Mouse (Mus musculus): ENCODE measurements around the gene Nat8l. TPM values are rescaled to one million over a fixed set of nuclear protein-coding genes. Genes with fewer than 3 reads are reported as not detected.

Gene Nat8l
- 19.5 and 20.7 TPM in 2 replicates for total RNA-seq (2023)

GRCm38 (mm10) chr5:33995843-33996693 is at the start of gene Nat8l:
Gene Nat8l, plus strand, starts transcription at chr5:33995984.

DNA sequence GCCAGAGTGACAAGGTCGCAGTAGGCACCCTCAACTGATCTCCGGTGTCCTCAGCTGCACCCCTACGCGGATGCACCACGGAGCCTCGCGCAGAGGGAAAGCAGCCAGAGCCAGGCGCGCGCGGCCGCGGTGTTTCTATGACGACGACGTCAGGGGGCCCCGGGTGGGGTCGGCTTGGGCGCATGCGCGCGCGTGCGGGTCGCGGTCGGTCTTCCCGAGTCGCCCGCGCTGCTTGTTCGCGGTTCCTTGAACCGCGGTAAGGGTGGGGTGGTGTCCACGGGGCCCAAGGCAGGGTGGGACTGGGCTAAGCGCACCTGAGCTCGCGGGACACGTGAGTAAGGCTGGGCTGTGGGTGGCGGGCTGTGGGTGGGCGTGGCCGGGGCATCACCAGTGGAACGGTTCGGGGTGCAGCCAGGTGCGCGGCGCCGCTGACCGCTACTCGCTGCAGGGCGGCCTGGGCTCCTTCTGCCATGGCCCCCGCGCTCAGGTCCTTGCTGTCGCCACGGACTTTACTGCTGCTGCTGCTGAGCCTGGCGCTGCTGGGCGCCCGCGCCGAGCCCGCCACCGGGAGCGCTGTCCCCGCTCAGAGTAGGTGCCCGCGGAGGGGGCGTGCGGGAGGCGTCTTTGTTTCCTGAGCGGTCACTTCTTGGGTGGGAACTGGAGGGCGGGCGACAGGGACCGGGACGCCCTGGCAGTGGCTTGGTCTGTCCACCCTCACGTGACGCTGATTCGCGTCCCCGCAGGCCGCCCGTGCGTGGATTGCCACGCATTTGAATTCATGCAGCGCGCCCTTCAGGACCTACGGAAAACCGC is 12.3 kb upstream of the Nat8l start, which contains the start of gene Gm1673:
TSS of gene Gm1673 (plus strand) at position 125 of the 813 bp plus-strand sequence.

Other genes with a start within 250 kb of the Nat8l start
- gene Letm1, start 213.2 kb upstream of the Nat8l start, total RNA-seq (2023), result 31.1 and 42.5 TPM in 2 replicates
- gene Nsd2, start 175.3 kb upstream of the Nat8l start, total RNA-seq (2023), result 52.8 and 71.2 TPM in 2 replicates
- 18.6 and 22.2 TPM in 2 replicates for gene Nelfa, start 59.6 kb upstream of the Nat8l start, total RNA-seq (2023)
- gene Gm1673, start 12.6 kb upstream of the Nat8l start, total RNA-seq (2023), result 12.6 and 18.6 TPM in 2 replicates
- gene Poln, start 173.5 kb downstream of the Nat8l start, total RNA-seq (2023), result 0.28 and 1.1 TPM in 2 replicates
- gene Haus3, start 173.5 kb downstream of the Nat8l start, total RNA-seq (2023), result 19.2 and 21.9 TPM in 2 replicates
- gene Mxd4, start 191.7 kb downstream of the Nat8l start, total RNA-seq (2023), result 54.1 and 75.9 TPM in 2 replicates